Mouse (Mus musculus): ENCODE data around the gene Amt. TPM values are rescaled to one million over a fixed set of nuclear protein-coding genes. Genes with fewer than 3 reads are reported as not detected.
"Not testable (repeated sequence)": the region's sequence is repeated elsewhere in the genome, so short reads cannot be mapped to it uniquely, and the experiment has no call there.

Amt gene
- polyA plus RNA-seq, 1 experiment from 2014 or later: 8.1 TPM

DNA sequence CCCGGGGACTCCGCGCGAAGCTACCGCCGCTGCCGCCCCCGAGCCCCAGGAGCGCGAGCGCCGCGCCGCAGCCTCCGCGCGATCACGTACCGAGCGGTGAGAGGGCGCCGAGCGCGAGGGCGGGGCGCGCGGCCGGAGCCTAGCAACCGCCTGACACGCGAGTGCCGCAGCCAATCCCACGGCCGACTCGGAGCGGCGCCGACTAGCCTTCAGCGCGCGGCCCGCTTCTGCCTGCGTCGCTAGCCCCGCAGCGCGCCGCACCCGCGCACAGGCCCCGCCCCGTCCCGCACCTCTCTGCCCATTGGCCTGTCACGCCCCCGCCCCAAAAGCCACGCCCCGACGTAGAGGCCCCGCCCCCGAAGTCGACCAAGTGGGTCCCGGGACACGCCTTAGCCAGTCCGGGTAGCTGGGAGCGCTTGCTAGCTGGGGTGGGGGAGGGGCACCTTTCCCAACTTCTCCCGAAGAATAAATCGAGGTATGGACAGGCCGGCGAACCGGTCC is 32.9 kb upstream of the Amt start, which contains the start of gene Dag1:
TSS of gene Dag1 (minus strand) at position 269 of the 501 bp plus-strand sequence.
- H3K4me3 ChIP-seq (ENCODE audit: low read length): peak within 1 kb of the TSS; percentile 93
- peak within 1 kb of the TSS; percentile 100 for H3K27ac ChIP-seq (ENCODE audit: low read length)
- H3K36me3 ChIP-seq (ENCODE audit: control insufficient read depth, insufficient read depth): no peaks in the 10 kb centered on the region
- peak; percentile 94 for ATAC-seq (replicated peaks; ENCODE audit: extremely low read depth, insufficient read depth, low FRiP score)
- H3K9ac ChIP-seq (ENCODE audit: low read length): peak within 1 kb of the TSS; percentile 96
- no peaks in the 10 kb centered on the region for H3K9me3 ChIP-seq (replicated peaks; ENCODE audit: control insufficient read depth, low read length)
- H3K27me3 ChIP-seq (ENCODE audit: control insufficient read depth, insufficient read depth, low read length): no peaks in the 10 kb centered on the region
- under 1% methylated on average over 52 of the region's 71 CpGs for WGBS
- peak within 1 kb of the TSS; percentile 92 for H3K4me2 ChIP-seq (ENCODE audit: low read depth, low read length)
- H3K4me1 ChIP-seq (ENCODE audit: control insufficient read depth, insufficient read depth, low read length): peaks cover 54% of the 10 kb centered on the region

- peaks cover 49% of the 10 kb centered on the region for H3K4me1 ChIP-seq (ENCODE audit: control insufficient read depth, insufficient read depth, low read length)
- H3K36me3 ChIP-seq (ENCODE audit: control insufficient read depth, insufficient read depth): no peaks in the 10 kb centered on the region
- H3K4me2 ChIP-seq (ENCODE audit: low read depth, low read length): peak overlapping the region; percentile 92
- H3K4me3 ChIP-seq (ENCODE audit: low read length): peak overlapping the region; percentile 93
- H3K27me3 ChIP-seq (ENCODE audit: control insufficient read depth, insufficient read depth, low read length): no peaks in the 10 kb centered on the region
- peak; percentile 65 for ATAC-seq (replicated peaks; ENCODE audit: extremely low read depth, insufficient read depth, low FRiP score)
- H3K27ac ChIP-seq (ENCODE audit: low read length): peak overlapping the region; percentile 100
- H3K9me3 ChIP-seq (replicated peaks; ENCODE audit: control insufficient read depth, low read length): no peaks in the 10 kb centered on the region
- H3K9ac ChIP-seq (ENCODE audit: low read length): peak overlapping the region; percentile 79
- 5% methylated on average over 10 of the region's 10 CpGs for WGBS
Measured at GRCm38 (mm10) chr9:108264191-108264921, 32.3 kb upstream of the Amt start.

- Histone ChIP-seq H3K4me2 (ENCODE audit: low read depth, low read length) (no peak overlapping the region), H3K9ac (ENCODE audit: low read length) (no peak overlapping the region), H3K9me3 (replicated peaks; ENCODE audit: control insufficient read depth, low read length) (no peaks in the 10 kb centered on the region), H3K27ac (ENCODE audit: low read length) (peak overlapping the region; percentile 46), H3K4me3 (ENCODE audit: low read length) (no peak overlapping the region), H3K4me1 (ENCODE audit: control insufficient read depth, insufficient read depth, low read length) (peaks cover 40% of the 10 kb centered on the region), H3K36me3 (ENCODE audit: control insufficient read depth, insufficient read depth) (no peaks in the 10 kb centered on the region), H3K27me3 (ENCODE audit: control insufficient read depth, insufficient read depth, low read length) (no peaks in the 10 kb centered on the region)
- 71% methylated on average over 10 of the region's 10 CpGs for WGBS
- no peak for ATAC-seq (replicated peaks; ENCODE audit: extremely low read depth, insufficient read depth, low FRiP score)
Measured at GRCm38 (mm10) chr9:108266261-108266935, 30.3 kb upstream of the Amt start.

- Histone ChIP-seq H3K36me3 (ENCODE audit: control insufficient read depth, insufficient read depth) (no peaks in the 10 kb centered on the region), H3K27ac (ENCODE audit: low read length) (peak overlapping the region; percentile 77), H3K9me3 (replicated peaks; ENCODE audit: control insufficient read depth, low read length) (no peaks in the 10 kb centered on the region), H3K4me1 (ENCODE audit: control insufficient read depth, insufficient read depth, low read length) (peaks cover 28% of the 10 kb centered on the region), H3K27me3 (ENCODE audit: control insufficient read depth, insufficient read depth, low read length) (no peaks in the 10 kb centered on the region), H3K4me3 (ENCODE audit: low read length) (no peak overlapping the region), H3K4me2 (ENCODE audit: low read depth, low read length) (peak overlapping the region; percentile 8; the same call in 1 of the 2 replicates), H3K9ac (ENCODE audit: low read length) (no peak overlapping the region)
- 33% methylated on average over 7 of the region's 7 CpGs for WGBS
- no peak for ATAC-seq (replicated peaks; ENCODE audit: extremely low read depth, insufficient read depth, low FRiP score)
Measured at GRCm38 (mm10) chr9:108267691-108268090, 29.0 kb upstream of the Amt start.

- H3K9ac ChIP-seq (ENCODE audit: low read length); ATAC-seq (replicated peaks; ENCODE audit: extremely low read depth, insufficient read depth, low FRiP score); H3K36me3 ChIP-seq (ENCODE audit: control insufficient read depth, insufficient read depth); H3K27me3 ChIP-seq (ENCODE audit: control insufficient read depth, insufficient read depth, low read length); H3K9me3 ChIP-seq (replicated peaks; ENCODE audit: control insufficient read depth, low read length); H3K4me3 ChIP-seq (ENCODE audit: low read length); H3K4me2 ChIP-seq (ENCODE audit: low read depth, low read length); H3K27ac ChIP-seq (ENCODE audit: low read length): not testable (repeated sequence)
- 63% methylated on average over 6 of the region's 7 CpGs for WGBS
- H3K4me1 ChIP-seq (ENCODE audit: control insufficient read depth, insufficient read depth, low read length): peaks cover 28% of the 10 kb centered on the region
Measured at GRCm38 (mm10) chr9:108268701-108269100, 28.0 kb upstream of the Amt start.

DNA sequence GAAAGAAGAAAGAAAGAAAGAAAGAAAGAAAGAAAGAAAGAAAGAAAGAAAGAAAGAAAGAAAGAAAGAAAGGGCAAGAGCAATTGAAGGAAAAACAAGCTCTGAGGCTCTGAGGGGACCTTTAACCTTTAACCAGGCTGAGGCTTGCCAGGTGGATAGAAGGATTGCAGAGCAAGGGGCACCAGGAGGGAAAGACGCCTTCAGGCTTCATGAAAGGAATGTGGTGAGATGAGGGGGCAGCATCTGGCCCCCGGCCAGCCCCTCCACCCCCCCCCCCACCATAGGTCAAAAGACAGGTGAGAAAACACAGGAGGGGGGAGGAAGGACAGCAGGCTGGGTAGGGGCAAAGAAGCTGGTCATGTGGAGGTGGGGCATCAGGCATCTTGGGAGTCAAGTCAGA is 24.7 kb upstream of the Amt start:
- no peak for ATAC-seq (replicated peaks; ENCODE audit: extremely low read depth, insufficient read depth, low FRiP score)
- no peak overlapping the region for H3K4me2 ChIP-seq (ENCODE audit: low read depth, low read length)
- peaks cover 20% of the 10 kb centered on the region for H3K4me1 ChIP-seq (ENCODE audit: control insufficient read depth, insufficient read depth, low read length)
- no peak overlapping the region for H3K9ac ChIP-seq (ENCODE audit: low read length)
- 23% methylated on average over 2 of the region's 2 CpGs for WGBS
- no peaks in the 10 kb centered on the region for H3K36me3 ChIP-seq (ENCODE audit: control insufficient read depth, insufficient read depth)
- no peaks in the 10 kb centered on the region for H3K27me3 ChIP-seq (ENCODE audit: control insufficient read depth, insufficient read depth, low read length)
- no peak overlapping the region for H3K27ac ChIP-seq (ENCODE audit: low read length)
- H3K4me3 ChIP-seq (ENCODE audit: low read length): no peak overlapping the region
- H3K9me3 ChIP-seq (replicated peaks; ENCODE audit: control insufficient read depth, low read length): no peaks in the 10 kb centered on the region

- H3K9ac ChIP-seq (ENCODE audit: low read length): no peak overlapping the region
- 48% methylated on average over 5 of the region's 5 CpGs for WGBS
- H3K36me3 ChIP-seq (ENCODE audit: control insufficient read depth, insufficient read depth): no peaks in the 10 kb centered on the region
- H3K27me3 ChIP-seq (ENCODE audit: control insufficient read depth, insufficient read depth, low read length): no peaks in the 10 kb centered on the region
- H3K4me3 ChIP-seq (ENCODE audit: low read length): no peak overlapping the region
- ATAC-seq (replicated peaks; ENCODE audit: extremely low read depth, insufficient read depth, low FRiP score): no peak
- peaks cover 15% of the 10 kb centered on the region for H3K4me1 ChIP-seq (ENCODE audit: control insufficient read depth, insufficient read depth, low read length)
- H3K9me3 ChIP-seq (replicated peaks; ENCODE audit: control insufficient read depth, low read length): no peaks in the 10 kb centered on the region
- no peak overlapping the region for H3K4me2 ChIP-seq (ENCODE audit: low read depth, low read length)
- H3K27ac ChIP-seq (ENCODE audit: low read length): no peak overlapping the region
Measured at GRCm38 (mm10) chr9:108272691-108273090, 24.0 kb upstream of the Amt start.

DNA sequence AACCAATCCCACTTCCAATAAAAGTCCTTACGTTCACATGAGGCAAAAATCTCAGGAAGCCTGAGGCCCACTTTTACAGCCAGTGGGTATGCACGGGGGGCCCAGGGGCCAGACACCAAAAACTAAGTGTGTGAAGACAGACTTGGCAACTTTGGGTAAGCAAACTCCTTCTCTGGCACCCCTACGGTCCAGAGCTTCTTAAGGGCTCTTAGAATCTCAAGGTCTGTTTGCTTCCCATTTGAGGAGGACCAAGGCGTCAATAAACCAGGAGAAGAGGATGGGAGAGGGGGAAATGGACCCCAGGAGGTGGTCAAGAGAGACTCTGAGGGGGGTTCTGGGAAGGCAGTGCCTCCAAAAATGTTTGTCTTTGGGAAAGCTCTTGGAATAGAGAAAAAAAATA is 23.2 kb upstream of the Amt start:
- H3K27ac ChIP-seq (ENCODE audit: low read length): no peak overlapping the region
- WGBS: 85% methylated on average over 4 of the region's 4 CpGs

More for the DNA sequence above, 23.2 kb upstream of the Amt start:
- H3K9me3 ChIP-seq (replicated peaks; ENCODE audit: control insufficient read depth, low read length): no peaks in the 10 kb centered on the region
- H3K4me3 ChIP-seq (ENCODE audit: low read length): no peak overlapping the region
- H3K36me3 ChIP-seq (ENCODE audit: control insufficient read depth, insufficient read depth): no peaks in the 10 kb centered on the region
- ATAC-seq (replicated peaks; ENCODE audit: extremely low read depth, insufficient read depth, low FRiP score): no peak
- no peaks in the 10 kb centered on the region for H3K27me3 ChIP-seq (ENCODE audit: control insufficient read depth, insufficient read depth, low read length)
- no peak overlapping the region for H3K4me2 ChIP-seq (ENCODE audit: low read depth, low read length)
- H3K9ac ChIP-seq (ENCODE audit: low read length): no peak overlapping the region
- peaks cover 8% of the 10 kb centered on the region for H3K4me1 ChIP-seq (ENCODE audit: control insufficient read depth, insufficient read depth, low read length)
